Mouse (Mus musculus) v-Abl transformed pro-B cells (cell line): Measurements from ENCODE around the gene B3gnt7.

Experiments
- in situ Hi-C, 2 experiments: fragments of 400-800 bp; cut with MboI; formaldehyde crosslinking; loops; one replicate each; pipeline ENCODE4 v1.15.1; 2025; ENCODE audit not compliant: unreplicated experiment in 2 of 2

B3gnt7 gene

DNA sequence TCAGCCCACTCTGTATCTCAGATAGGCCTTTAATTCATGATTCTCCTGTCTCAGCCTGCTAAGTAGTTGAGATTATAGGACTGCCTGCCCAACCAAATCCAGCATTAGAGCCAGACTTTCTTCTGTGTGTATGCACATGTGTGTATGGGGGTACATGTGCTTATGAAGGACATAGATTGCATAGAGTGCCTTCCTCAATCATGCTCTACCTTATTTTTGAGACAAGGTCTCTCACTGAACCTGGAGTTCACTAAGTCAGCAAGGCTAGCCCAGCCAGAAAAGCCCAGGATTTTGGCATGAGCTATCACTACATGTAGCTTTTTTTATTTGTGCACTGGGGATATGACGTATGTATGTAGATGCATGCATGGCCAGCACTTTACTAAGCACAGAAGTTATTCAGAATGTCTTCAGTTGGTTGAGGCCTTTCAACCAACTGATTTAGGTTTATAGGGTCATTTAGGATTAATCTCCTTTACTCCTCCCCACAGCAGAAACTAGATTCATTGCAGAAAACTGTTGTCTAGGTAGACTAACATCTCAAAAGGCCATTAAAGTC is 40.5 kb downstream of the B3gnt7 start:
- in situ Hi-C loops = loop anchor here (25.0 kb wide), 1 partner anchor 406 kb away; the partner anchor contains the start of gene 4933407L21Rik (in 2 of the 2)

DNA sequence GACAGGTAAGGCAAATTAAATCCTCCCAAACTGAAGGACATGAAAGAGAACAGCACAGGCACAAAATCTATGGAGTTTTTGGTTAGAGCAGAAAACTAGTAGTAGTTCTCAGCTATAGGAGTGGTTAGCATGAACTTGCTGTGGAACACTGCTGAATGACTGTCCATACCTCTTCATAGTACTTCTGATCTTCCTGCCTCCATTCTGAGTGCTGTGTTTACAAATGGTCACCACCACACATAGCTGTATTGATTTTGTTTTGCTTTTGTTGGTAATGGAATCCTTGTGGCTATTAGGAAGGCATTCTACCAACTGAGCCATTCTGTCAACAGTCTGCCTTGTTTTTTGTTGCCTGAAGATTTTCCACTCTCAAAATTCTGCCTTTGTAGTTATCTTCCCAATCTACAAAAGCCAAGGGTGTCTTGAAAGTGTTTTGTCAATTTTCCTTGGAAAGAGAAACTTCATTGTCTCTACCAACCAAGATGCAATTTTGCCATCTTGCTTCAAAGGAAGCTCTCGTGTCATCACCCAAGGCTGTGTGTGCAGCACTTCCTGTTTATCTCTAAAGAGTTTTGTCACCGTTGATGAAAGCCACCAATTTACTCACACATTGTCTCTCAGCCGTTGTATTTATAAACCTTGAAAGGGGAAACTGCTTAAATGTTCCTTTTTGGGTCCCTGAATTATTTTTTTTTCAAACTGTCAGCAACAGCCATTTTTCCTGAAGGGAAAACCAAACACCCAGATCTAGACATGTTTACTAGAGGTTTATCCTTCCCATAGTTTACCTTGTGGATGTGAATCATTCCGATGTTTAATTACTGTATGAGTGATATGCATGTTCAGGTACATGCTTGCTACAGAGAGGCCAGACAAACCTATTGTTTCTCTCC is 41.6 kb downstream of the B3gnt7 start:
- in situ Hi-C loops = loop anchor here (25.0 kb wide), 1 partner anchor 407 kb away; the partner anchor contains the start of gene 4933407L21Rik (in 2 of the 2)

DNA sequence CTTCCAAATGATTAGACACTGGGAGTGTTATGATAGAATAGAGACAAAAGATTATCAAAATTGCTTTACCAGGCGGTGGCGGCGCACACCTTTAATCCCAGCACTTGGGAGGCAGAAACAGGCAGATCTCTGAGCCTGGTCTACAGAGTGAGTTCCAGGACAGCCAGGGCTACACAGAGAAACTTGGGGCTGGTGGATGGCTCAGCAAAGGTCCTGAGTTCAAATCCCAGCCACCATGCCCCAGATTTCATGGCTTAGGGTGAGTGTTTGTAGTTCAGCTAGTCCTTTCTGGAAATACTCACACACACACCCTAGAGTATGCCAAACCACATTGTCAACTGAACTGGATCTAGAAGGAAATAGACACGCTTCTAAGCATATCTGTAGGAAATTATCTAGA is 42.4 kb downstream of the B3gnt7 start:
- in situ Hi-C loops = loop anchor here (25.0 kb wide), 1 partner anchor 408 kb away; the partner anchor contains the start of gene 4933407L21Rik (in 2 of the 2)

DNA sequence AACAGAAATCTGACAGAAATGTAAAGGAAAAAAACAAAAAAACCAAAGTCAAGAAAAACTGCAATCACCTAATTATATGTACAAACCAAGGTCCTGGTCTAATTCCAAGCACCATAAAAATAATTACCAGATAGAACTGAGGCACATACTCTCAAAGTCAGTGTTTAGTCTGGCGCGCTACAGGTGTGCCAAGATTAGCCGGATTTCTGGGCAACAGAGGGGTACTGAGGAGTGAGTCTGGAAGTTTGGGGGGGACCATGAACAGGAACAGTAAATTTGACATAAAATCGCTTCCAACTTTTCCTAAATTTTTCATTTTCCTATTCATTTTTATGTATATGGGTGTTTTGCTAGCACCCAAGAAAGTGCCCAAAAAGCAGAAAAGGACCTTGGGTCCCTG is 43.3 kb downstream of the B3gnt7 start:
- in situ Hi-C loops = loop anchor here (25.0 kb wide), 1 partner anchor 409 kb away; the partner anchor contains the start of gene 4933407L21Rik (in 2 of the 2)

DNA sequence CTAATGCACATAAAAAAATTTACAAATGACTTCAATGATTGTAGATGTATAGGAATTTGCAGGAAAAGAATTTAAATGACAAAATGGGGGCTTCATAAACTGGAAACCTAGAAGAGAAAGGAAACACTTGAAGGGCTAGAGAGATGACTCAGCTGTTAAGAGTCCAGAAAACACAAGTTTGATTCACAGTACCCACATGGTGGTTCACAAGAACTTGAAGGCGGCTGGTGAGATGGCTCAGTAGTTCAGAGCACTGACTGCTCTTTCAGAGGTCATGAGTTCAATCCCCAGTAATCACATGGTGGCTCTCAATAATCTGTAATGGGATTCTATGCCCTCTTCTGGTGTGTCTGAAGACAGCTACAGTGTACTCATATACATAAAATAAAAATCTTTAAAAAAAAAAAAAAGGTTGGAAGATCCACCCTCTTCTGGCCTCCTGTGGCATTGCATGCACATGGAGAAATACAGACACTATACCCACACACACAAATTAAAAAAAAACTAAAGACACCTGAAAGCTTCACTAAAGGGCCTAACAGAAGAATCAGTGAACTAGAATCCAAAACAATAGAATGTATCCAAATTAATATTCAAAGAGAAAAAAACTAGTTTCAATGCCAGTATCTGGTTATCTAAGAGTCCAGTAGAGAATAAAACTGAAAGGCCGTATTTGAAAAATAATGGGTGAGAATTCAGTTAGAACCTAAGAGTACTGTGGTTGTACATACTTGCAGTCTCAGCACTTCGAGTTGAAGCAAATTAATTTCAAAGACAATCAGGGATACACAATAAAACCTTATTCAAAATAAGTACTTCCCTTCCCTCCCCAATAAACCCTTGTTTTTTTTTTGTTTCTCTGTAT is 44.5 kb downstream of the B3gnt7 start:
- in situ Hi-C loops = loop anchor here (25.0 kb wide), 1 partner anchor 410 kb away; the partner anchor contains the start of gene 4933407L21Rik (in 2 of the 2)

DNA sequence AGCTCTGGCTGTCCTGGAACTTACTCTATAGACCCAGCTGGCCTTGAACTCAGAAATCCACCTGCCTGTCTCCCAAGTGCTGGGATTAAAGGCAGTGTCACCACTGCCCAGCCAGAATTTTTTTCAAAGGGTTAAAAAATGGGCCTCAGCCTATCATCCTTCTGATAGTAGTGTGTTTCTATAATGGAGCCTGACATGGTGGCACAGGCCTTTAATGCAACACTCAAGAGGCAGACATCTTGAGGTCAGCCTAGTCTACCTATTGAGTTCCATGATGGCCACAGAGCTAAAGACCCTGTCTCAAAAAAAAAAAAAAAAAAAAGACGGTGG is 45.0 kb downstream of the B3gnt7 start:
- in situ Hi-C loops = loop anchor here (25.0 kb wide), 1 partner anchor 410 kb away; the partner anchor contains the start of gene 4933407L21Rik (in 2 of the 2)

DNA sequence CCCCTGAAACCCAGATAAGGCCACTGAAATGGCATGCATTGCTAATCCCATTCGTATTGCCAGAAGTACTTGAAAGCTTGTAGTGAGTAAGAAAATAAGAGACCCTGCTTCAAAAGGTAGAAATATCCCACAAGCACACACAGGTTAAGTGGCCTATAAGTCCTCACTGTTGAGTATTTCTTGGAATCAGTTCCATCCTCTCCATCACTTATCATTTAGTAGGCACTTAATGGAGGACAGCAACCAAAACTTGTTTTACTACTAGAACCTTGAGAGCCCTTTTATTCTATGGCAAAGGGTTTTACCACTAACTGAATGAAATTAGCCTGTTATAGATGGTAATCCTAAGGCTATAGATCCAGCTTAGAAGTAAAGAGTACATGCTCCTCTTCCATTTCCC is 45.5 kb downstream of the B3gnt7 start:
- in situ Hi-C loops = loop anchor here (25.0 kb wide), 1 partner anchor 411 kb away; the partner anchor contains the start of gene 4933407L21Rik (in 2 of the 2)

DNA sequence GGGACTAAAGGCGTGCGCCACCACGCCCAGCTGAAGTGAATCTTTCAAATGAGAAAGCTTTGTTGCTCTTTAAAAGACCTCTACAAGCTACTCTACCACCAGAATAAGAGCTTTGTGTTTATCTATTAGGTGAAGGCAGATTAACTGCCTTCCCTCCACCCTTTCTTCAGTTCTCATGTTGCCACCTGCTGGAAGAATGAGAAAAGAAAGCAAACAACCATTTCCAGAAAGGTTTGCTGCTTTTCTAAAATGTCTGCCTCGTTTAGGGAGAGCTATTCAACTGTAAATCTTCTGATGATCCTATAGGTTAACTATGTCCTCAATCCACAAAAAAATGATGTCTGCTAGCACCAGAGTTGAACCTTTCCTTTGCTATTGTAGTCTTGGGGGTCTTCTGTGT is 46.2 kb downstream of the B3gnt7 start:
- in situ Hi-C loops = loop anchor here (25.0 kb wide), 1 partner anchor 412 kb away; the partner anchor contains the start of gene 4933407L21Rik (in 2 of the 2)

DNA sequence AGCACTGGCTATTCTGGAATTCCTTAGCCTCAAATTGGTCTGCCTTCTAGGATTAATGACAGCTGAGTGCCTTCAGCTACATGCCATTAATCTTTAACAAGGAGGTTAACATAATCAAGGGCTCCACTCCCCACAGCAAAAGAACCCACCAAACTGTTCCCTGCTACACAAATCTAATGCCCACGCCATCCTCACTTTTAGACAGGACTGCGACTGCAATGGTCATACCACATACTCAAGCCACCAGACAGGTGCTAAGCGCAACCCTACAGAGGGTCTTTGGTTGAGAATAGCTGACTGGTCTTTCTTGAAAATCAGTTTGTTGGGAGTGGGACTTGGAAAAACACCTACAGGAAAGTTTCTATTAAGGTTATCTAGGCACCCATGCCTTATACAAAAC is 46.6 kb downstream of the B3gnt7 start:
- in situ Hi-C loops = loop anchor here (25.0 kb wide), 1 partner anchor 412 kb away; the partner anchor contains the start of gene 4933407L21Rik (in 2 of the 2)

DNA sequence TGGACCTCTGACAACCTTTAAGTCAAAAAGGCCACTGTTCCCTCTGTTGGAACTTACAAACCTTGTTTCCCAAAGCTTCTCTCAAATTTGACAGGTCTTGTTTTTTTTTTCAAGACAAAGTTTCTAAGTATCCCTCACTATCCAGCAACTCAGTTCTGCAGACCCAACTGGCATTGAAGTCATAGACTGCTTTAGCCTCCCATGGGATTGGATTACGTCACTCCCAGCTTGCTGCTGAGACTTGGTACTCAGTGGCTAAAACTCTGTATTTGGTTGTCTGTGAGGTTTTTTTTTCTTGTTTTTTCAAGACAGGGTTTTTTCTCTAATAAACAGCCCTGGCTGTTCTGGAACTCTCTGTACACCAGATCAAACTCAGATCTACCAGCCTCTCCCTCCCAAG is 47.1 kb downstream of the B3gnt7 start:
- in situ Hi-C loops = loop anchor here (25.0 kb wide), 1 partner anchor 412 kb away; the partner anchor contains the start of gene 4933407L21Rik (in 2 of the 2)

DNA sequence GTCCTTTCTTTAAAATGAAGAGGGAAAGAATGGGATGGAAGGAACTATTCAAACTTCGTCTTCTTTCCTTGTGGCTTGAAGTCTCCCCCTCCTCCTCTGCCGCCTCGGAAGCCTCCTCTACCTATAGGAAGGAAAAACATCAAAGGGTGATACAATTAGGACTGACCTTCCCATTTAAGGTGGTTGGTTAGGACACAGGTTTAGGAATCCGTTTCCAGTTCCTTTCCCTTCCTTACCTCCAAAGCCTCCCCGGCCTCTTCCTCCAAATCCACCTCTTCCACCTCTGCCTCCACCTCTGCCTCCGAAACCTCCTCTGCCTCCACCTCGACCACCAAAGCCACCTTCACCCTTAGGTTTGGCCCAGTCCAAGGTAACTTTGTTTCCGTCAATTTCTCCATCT is 47.9 kb downstream of the B3gnt7 start:
- in situ Hi-C loops = no loop called here

DNA sequence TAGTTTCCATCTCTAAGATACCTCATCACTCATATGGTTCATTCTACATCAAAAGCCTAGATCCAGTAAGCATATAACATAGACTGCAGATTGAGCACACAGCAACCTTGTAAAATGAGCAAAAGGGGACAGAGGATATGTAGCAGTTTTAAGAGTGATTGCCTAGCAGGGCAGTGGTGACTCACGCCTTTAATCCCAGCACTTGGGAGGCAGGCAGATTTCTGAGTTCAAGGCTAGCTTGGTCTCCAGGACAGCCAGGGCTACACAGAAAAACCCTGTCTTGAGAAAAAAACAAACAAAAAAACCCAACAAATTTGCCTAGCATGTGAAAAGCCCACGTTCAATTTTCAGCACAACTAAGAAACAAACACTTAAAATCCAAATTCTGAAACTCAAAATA is 51.6 kb downstream of the B3gnt7 start:
- in situ Hi-C loops = no loop called here
